Mouse (Mus musculus): ENCODE data around the gene Irf2.

GRCm38 (mm10) chr8:46705145-46705544, 34.4 kb upstream of the Irf2 start:
- TF ChIP-seq CTCF (IDR thresholded peaks at IDR 0.05; ENCODE audit: control insufficient read depth, insufficient read depth, insufficient replicate concordance, low read depth, low read length), result no peak
- no peak for TF ChIP-seq POLR2A (IDR thresholded peaks at IDR 0.05; ENCODE audit: control insufficient read depth, low read depth, low read length)
